Mouse (Mus musculus) bone marrow macrophage, adult 2 months (primary cell): ENCODE measurements around the gene Ptpn11.

ENCODE experiments used
- CTCF ChIP-seq: IDR thresholded peaks from 2 replicates; pipeline ENCODE4 v1.5.1; 2012; ENCODE audit warnings: low read depth, mild to moderate bottlenecking, low read length, moderate library complexity
- POLR2A ChIP-seq: IDR thresholded peaks from 2 replicates; pipeline ENCODE4 v1.6.1; 2012; ENCODE audit warnings: mild to moderate bottlenecking, low read depth, low read length, borderline replicate concordance

GRCm38 (mm10) chr5:121126051-121126450 is 65.1 kb downstream of the Ptpn11 start:
- no peak for TF ChIP-seq POLR2A
- peak; percentile 68 for TF ChIP-seq CTCF
